Mouse (Mus musculus) liver, embryonic 16.5 days (tissue): ENCODE measurements around the gene Phox2a. TPM values are rescaled to one million over a fixed set of nuclear protein-coding genes. Genes with fewer than 3 reads are reported as not detected.

Source experiments
- ATAC-seq: fragments of 200-750 bp; cut with Nextera tagmentation; 2 replicates; pipeline ENCODE4 v1.8.0; 2017; ENCODE audit warnings: low read depth, mild to moderate bottlenecking, moderate number of reproducible peaks, moderate library complexity
- H3K27ac ChIP-seq: fragments of 300-500 bp; sonication (generic); 2 replicates; pipeline ENCODE4 v1.5.1; 2014; ENCODE audit warnings: mild to moderate bottlenecking, low read length
- H3K27me3 ChIP-seq: fragments of 300-500 bp; sonication (generic); 2 replicates; pipeline ENCODE4 v1.6.1; 2014; ENCODE audit warnings: low read depth, low read length, mixed read lengths; ENCODE audit not compliant: control insufficient read depth, insufficient read depth
- H3K36me3 ChIP-seq: fragments of 300-500 bp; sonication (generic); 2 replicates; pipeline ENCODE4 v1.6.1; 2014; ENCODE audit warnings: mild to moderate bottlenecking; ENCODE audit not compliant: control insufficient read depth, insufficient read depth
- H3K4me1 ChIP-seq: fragments of 300-500 bp; sonication (generic); 2 replicates; pipeline ENCODE4 v1.6.1; 2014; ENCODE audit warnings: low read depth, low read length, mixed read lengths; ENCODE audit not compliant: control insufficient read depth
- H3K4me2 ChIP-seq: fragments of 300-500 bp; sonication (generic); 2 replicates; pipeline ENCODE4 v1.6.1; 2014; ENCODE audit warnings: low read depth, low read length, mixed read lengths
- H3K4me3 ChIP-seq: fragments of 300-500 bp; sonication (generic); 2 replicates; pipeline ENCODE4 v1.5.1; 2014; ENCODE audit warnings: low read depth, mild to moderate bottlenecking, low read length
- H3K9ac ChIP-seq: fragments of 300-500 bp; sonication (generic); 2 replicates; pipeline ENCODE4 v1.6.1; 2014; ENCODE audit warnings: low read depth, low read length
- H3K9me3 ChIP-seq: fragments of 300-500 bp; sonication (generic); replicated peaks from 2 replicates; pipeline ENCODE4 v1.6.1; 2016; ENCODE audit warnings: low read length; ENCODE audit not compliant: control insufficient read depth
- WGBS: fragments of 180-500 bp; shearing (Covaris S2); extraction: QIAGEN DNeasy Blood & Tissue Kit; methylation state at CpG from one replicate; pipeline ENCODE4 v1.1.7; 2014; ENCODE audit not compliant: insufficient replicate concordance; 5-methylcytosine and 5-hydroxymethylcytosine counted together
- polyA plus RNA-seq: library from polyadenylated mRNA; unstranded; fragments of >200 nt; fragmentation: Nextera tagmentation; extraction: Ambion mirVana; gene quantifications from 2 replicates; pipeline ENCODE4 v1.2.1, GENCODE M21; 2015

The Phox2a gene
- polyA plus RNA-seq, 1 experiment from 2014 or later = 0.05 TPM

- Histone ChIP-seq H3K9ac (no peak overlapping the region), H3K27ac (no peak overlapping the region), H3K36me3 (no peaks in the 10 kb centered on the region), H3K9me3 (no peaks in the 10 kb centered on the region), H3K4me3 (no peak overlapping the region), H3K27me3 (peaks cover 47% of the 10 kb centered on the region), H3K4me2 (no peak overlapping the region), H3K4me1 (no peaks in the 10 kb centered on the region; the same call in 1 of the 2 replicates)
- 74% methylated on average over 18 of the region's 18 CpGs for WGBS
- ATAC-seq = no peak
Observed at GRCm38 (mm10) chr7:101823758-101824630, 5.9 kb downstream of the Phox2a start.

- ATAC-seq = no peak
- Histone ChIP-seq H3K9ac (no peak overlapping the region), H3K4me3 (no peak overlapping the region), H3K4me2 (no peak overlapping the region), H3K36me3 (no peaks in the 10 kb centered on the region), H3K9me3 (no peaks in the 10 kb centered on the region), H3K4me1 (no peaks in the 10 kb centered on the region), H3K27me3 (no peaks in the 10 kb centered on the region), H3K27ac (no peak overlapping the region)
- WGBS = 74% methylated on average over 3 of the region's 3 CpGs
Observed at GRCm38 (mm10) chr7:101830373-101830772, 12.3 kb downstream of the Phox2a start.

- 77% methylated on average over 8 of the region's 8 CpGs for WGBS
- no peak overlapping the region for H3K4me3 ChIP-seq
- no peaks in the 10 kb centered on the region; the same call in none of the 2 replicates for H3K4me1 ChIP-seq
- no peak overlapping the region for H3K9ac ChIP-seq
- no peak overlapping the region for H3K4me2 ChIP-seq
- H3K9me3 ChIP-seq = no peaks in the 10 kb centered on the region
- peaks cover 5% of the 10 kb centered on the region for H3K27me3 ChIP-seq
- ATAC-seq = no peak
- H3K36me3 ChIP-seq = no peaks in the 10 kb centered on the region
- no peak overlapping the region for H3K27ac ChIP-seq
Observed at GRCm38 (mm10) chr7:101831437-101831836, 13.3 kb downstream of the Phox2a start.

GRCm38 (mm10) chr7:101832372-101832771 is 14.3 kb downstream of the Phox2a start:
- no peak overlapping the region for H3K4me2 ChIP-seq
- peaks cover 14% of the 10 kb centered on the region for H3K27me3 ChIP-seq
- H3K36me3 ChIP-seq = no peaks in the 10 kb centered on the region
- H3K27ac ChIP-seq = no peak overlapping the region
- H3K9me3 ChIP-seq = no peaks in the 10 kb centered on the region
- no peak for ATAC-seq
- WGBS = 68% methylated on average over 4 of the region's 4 CpGs
- H3K4me3 ChIP-seq = no peak overlapping the region
- no peak overlapping the region for H3K9ac ChIP-seq
- no peaks in the 10 kb centered on the region; the same call in none of the 2 replicates for H3K4me1 ChIP-seq

- Histone ChIP-seq H3K4me3 (no peak overlapping the region), H3K9me3 (no peaks in the 10 kb centered on the region), H3K36me3 (no peaks in the 10 kb centered on the region), H3K4me1 (no peaks in the 10 kb centered on the region; the same call in none of the 2 replicates), H3K27ac (no peak overlapping the region), H3K9ac (no peak overlapping the region), H3K4me2 (no peak overlapping the region), H3K27me3 (peaks cover 24% of the 10 kb centered on the region)
- 66% methylated on average over 5 of the region's 5 CpGs for WGBS
- ATAC-seq = no peak
Observed at GRCm38 (mm10) chr7:101833352-101833751, 15.2 kb downstream of the Phox2a start.

GRCm38 (mm10) chr7:101833916-101834584 is 15.9 kb downstream of the Phox2a start:
- no peak overlapping the region for H3K9ac ChIP-seq
- H3K4me2 ChIP-seq = no peak overlapping the region
- H3K4me3 ChIP-seq = no peak overlapping the region
- 56% methylated on average over 3 of the region's 3 CpGs for WGBS
- H3K27ac ChIP-seq = no peak overlapping the region
- ATAC-seq = no peak
- H3K4me1 ChIP-seq = no peaks in the 10 kb centered on the region; the same call in none of the 2 replicates
- no peaks in the 10 kb centered on the region for H3K9me3 ChIP-seq
- no peaks in the 10 kb centered on the region for H3K36me3 ChIP-seq
- peaks cover 31% of the 10 kb centered on the region for H3K27me3 ChIP-seq

DNA sequence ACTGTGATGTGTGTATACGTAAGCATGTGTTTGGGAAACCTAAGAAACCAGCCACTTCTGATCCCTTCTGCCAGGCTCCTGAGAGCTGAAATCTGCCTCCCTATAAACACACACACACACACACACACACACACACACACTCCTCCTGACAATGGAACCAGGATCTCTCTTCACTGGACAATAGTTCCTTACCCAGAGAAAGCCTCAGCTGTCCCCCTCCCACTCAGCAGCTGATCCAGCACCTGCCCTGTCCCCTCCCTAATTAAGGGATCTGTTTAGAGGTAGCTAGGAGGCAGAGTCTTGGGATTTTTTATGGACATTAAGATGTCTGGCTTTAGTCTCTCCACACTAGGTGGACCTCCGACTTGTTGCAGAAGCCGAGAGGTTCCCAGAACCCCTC is 16.8 kb downstream of the Phox2a start:
- no peak overlapping the region for H3K4me2 ChIP-seq
- WGBS = 69% methylated on average over 3 of the region's 3 CpGs
- no peaks in the 10 kb centered on the region for H3K9me3 ChIP-seq
- H3K27me3 ChIP-seq = peaks cover 32% of the 10 kb centered on the region
- no peaks in the 10 kb centered on the region for H3K36me3 ChIP-seq
- H3K4me1 ChIP-seq = no peaks in the 10 kb centered on the region; the same call in none of the 2 replicates
- no peak overlapping the region for H3K9ac ChIP-seq
- no peak for ATAC-seq
- no peak overlapping the region for H3K27ac ChIP-seq
- H3K4me3 ChIP-seq = no peak overlapping the region

DNA sequence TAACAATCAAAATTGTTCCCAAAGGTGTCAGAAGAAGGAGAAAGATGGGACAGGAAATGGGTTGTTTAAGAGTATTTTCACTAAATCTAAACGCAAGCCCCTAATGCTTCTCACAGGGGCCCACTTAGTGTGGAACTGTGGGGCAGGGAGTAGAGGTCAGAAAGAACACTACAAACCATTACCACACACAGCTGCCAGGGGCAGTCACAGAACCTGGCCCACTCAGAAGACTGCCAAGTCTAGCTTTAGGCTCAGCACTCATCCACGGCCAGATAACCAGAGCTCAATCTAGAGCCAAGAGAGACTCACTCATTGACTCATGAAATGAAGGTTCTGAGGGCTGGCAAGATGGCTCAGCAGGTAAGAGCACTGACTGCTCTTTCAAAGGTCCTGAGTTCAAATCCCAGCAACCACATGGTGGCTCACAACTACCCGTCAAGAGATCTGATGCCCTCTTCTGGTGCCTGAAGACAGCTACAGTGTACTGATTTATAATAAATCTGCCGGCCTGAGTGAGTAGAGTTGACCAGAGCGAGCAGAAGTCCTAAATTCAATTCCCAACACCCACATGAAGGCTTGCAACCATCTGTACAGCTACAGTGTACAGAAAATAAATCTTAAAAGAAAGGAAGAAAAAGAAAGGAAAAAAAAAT is 17.5 kb downstream of the Phox2a start:
- no peak for ATAC-seq
- 40% methylated on average over 5 of the region's 5 CpGs for WGBS
- H3K4me3 ChIP-seq = peak overlapping the region; percentile 67; the same call in 1 of the 2 replicates
- H3K9me3 ChIP-seq = no peaks in the 10 kb centered on the region
- H3K9ac ChIP-seq = no peak overlapping the region
- peak overlapping the region; percentile 73; the same call in 1 of the 2 replicates for H3K4me2 ChIP-seq
- peaks cover 32% of the 10 kb centered on the region for H3K27me3 ChIP-seq
- H3K36me3 ChIP-seq = no peaks in the 10 kb centered on the region
- H3K27ac ChIP-seq = no peak overlapping the region
- no peaks in the 10 kb centered on the region; the same call in none of the 2 replicates for H3K4me1 ChIP-seq
